17 mouse cellular contexts compared by ENCODE assay signal in the genomic region with DNA sequence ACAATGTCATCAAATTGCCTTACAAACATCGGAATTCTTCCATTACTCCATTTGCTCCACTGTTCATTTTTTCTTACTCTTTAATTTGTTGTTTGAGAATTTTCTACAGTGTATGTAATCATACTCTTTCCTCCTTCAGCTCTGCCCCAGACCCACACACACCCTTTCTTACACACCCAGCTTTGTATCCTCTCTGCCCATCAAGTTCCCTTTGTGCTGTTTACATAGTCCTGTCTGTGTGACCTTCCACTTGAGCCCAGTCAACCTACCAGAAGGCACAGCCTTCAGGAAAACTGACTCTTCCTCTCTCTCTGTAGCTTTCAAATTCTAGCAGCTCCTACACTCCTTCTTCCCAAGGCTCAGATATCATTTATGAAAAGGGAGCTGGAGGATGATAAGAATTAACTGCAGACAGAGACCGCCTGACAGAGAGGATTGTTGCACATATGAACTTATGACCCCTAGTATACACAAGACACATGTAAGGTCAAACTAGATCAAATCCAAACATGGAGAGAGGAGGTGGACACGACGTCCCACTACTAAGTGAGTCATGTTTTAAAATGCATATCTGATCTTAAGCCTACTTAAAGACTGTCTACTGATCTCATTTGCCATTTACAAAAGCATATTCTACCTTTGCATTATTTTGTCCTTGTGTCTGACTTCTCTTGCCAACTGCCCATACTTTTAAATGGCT.
"Had no signal": no experiment of that assay in that cellular context is flagged by ENCODE, and none has a peak within 500 bp of the region (broad histone marks: within the 10 kb centered on the region; RNA-seq: fewer than 3 reads in every experiment).

No protein-coding gene starts in this region.

- H3K9ac ChIP-seq: kidney, embryonic 15.5 days; limb, embryonic 12.5 days; limb, embryonic 15.5 days; liver, embryonic 14.5 days; liver, postnatal 0 days; lung, embryonic 14.5 days had no signal

- ATAC-seq: liver, postnatal 0 days had no signal

- H3K4me2 ChIP-seq: kidney, embryonic 15.5 days; limb, embryonic 12.5 days; limb, embryonic 15.5 days; lung, embryonic 14.5 days; midbrain, embryonic 11.5 days had no signal

- H3K27ac ChIP-seq: kidney, embryonic 15.5 days; limb, embryonic 12.5 days; limb, embryonic 15.5 days; liver, embryonic 14.5 days had no signal

- H3K9me3 ChIP-seq: kidney, embryonic 15.5 days; limb, embryonic 12.5 days; limb, embryonic 15.5 days had no signal

- H3K36me3 ChIP-seq: kidney, embryonic 15.5 days; limb, embryonic 15.5 days had no signal

- H3K27me3 ChIP-seq: kidney, embryonic 15.5 days; limb, embryonic 12.5 days; limb, embryonic 15.5 days had no signal

- DNase-seq: kidney, adult 11 months; kidney, postnatal 10 days; kidney, postnatal 36 days; layer of hippocampus, postnatal 36 days; left cerebral cortex, postnatal 4 days; liver, postnatal 0 days; lung, embryonic 14.5 days; lung, postnatal 10 days; lung, postnatal 36 days; midbrain, embryonic 14.5 days; thymus, adult 2 months; thymus, postnatal 25 days had no signal

- H3K4me1 ChIP-seq: kidney, embryonic 15.5 days; limb, embryonic 15.5 days had no signal

- H3K4me3 ChIP-seq: kidney, embryonic 15.5 days; limb, embryonic 12.5 days; limb, embryonic 15.5 days had no signal
